Mouse (Mus musculus) C2C12 (cell line): ENCODE data around the gene C8a. TPM values are rescaled to one million over a fixed set of nuclear protein-coding genes. Genes with fewer than 3 reads are reported as not detected.

Source experiments
- H3K27me3 ChIP-seq: one replicate; pipeline ENCODE4 v1.6.1; 2011; ENCODE audit not compliant: control insufficient read depth, insufficient read depth, insufficient read length
- H3K36me3 ChIP-seq: one replicate; pipeline ENCODE4 v1.6.1; 2011; ENCODE audit not compliant: control insufficient read depth, insufficient read depth
- H3K4me3 ChIP-seq: one replicate; pipeline ENCODE4 v1.5.1; 2011; ENCODE audit warnings: mild to moderate bottlenecking, control low read depth; ENCODE audit not compliant: poor library complexity, insufficient read depth, severe bottlenecking
- H3K79me2 ChIP-seq: one replicate; pipeline ENCODE4 v1.6.1; 2011; ENCODE audit not compliant: control insufficient read depth, insufficient read depth
- H3K79me3 ChIP-seq: one replicate; pipeline ENCODE4 v1.6.1; 2011; ENCODE audit warnings: low read depth, control low read depth
- H3ac ChIP-seq: one replicate; pipeline ENCODE3; 2011; ENCODE audit warnings: low read depth; ENCODE audit not compliant: control insufficient read depth, insufficient read length
- CEBPB ChIP-seq: IDR thresholded peaks from one replicate; pipeline ENCODE4 v1.6.1; 2011; ENCODE audit warnings: low read depth, mild to moderate bottlenecking, control low read depth, moderate library complexity
- CTCF ChIP-seq: IDR thresholded peaks from one replicate; pipeline ENCODE4 v1.5.1; 2011; ENCODE audit not compliant: control insufficient read depth, insufficient read depth, insufficient read length
- FOSL1 ChIP-seq: IDR thresholded peaks from one replicate; pipeline ENCODE4 v1.8.0; 2011; ENCODE audit warnings: mild to moderate bottlenecking, low read length; ENCODE audit not compliant: poor library complexity, insufficient read depth, severe bottlenecking
- MAX ChIP-seq: IDR thresholded peaks from one replicate; pipeline ENCODE4 v1.6.1; 2011; ENCODE audit warnings: mild to moderate bottlenecking, control low read depth
- MYOD1 ChIP-seq: IDR thresholded peaks from one replicate; pipeline ENCODE4 v1.6.1; 2011; ENCODE audit warnings: low read depth; ENCODE audit not compliant: control insufficient read depth, insufficient read length
- MYOG ChIP-seq: IDR thresholded peaks from one replicate; pipeline ENCODE4 v1.6.1; 2011; ENCODE audit not compliant: control insufficient read depth, insufficient read length; ENCODE audit errors: extremely low read depth
- USF1 ChIP-seq: IDR thresholded peaks from one replicate; pipeline ENCODE4 v1.6.1; 2011; ENCODE audit warnings: low read depth, mild to moderate bottlenecking, control low read depth, moderate library complexity
- long read RNA-seq, 2 experiments: library from polyadenylated mRNA; unstranded; transcript quantifications; one replicate each; pipeline ENCODE4 v2.0.0; 2019 to 2020
- polyA plus RNA-seq: library from polyadenylated mRNA; unstranded; fragments of >200 nt; fragmentation: generic; extraction: Trizol; gene quantifications from one replicate; pipeline ENCODE4 v1.2.1, GENCODE M21; 2012; ENCODE audit warnings: missing spikeins

Gene C8a
- not detected for polyA plus RNA-seq
- long read RNA-seq, experiment 1: 0 reads
- long read RNA-seq, experiment 2: 0 reads

GRCm38 (mm10) chr4:104876323-104876722 lies at the start of gene C8a:
C8a (minus strand) TSS chr4:104876398.
- Histone ChIP-seq H3ac (no peak within 1 kb of the TSS), H3K79me3 (no peaks in the 10 kb centered on the region), H3K27me3 (no peaks in the 10 kb centered on the region), H3K4me3 (no peak within 1 kb of the TSS), H3K79me2 (no peaks in the 10 kb centered on the region), H3K36me3 (no peaks in the 10 kb centered on the region)
- TF ChIP-seq MYOD1 (no peak), FOSL1 (no peak)

DNA sequence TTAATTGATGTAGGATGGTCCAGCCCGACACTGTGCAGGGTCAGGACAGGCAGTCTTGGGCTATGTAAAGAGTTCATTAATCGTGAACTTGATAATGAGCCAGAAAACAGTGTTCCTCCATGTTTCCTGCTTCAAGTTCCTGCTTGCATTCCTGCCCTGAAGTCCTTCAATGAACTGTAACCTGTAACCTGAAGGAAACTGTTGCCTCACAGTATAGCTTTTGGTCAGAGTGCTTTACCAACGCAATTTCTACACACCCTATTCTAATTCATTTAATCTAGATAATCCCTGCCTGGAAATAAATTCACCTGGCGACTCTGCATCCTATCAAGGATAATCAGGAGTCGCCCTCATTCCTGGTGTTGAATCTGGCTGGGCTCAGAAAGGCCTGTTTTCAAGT lies 49.2 kb upstream of the C8a start:
- TF ChIP-seq CTCF: no peak
- no peak for TF ChIP-seq MYOD1
- TF ChIP-seq CEBPB: no peak
- no peak for TF ChIP-seq USF1
- TF ChIP-seq FOSL1: no peak
- no peak for TF ChIP-seq MAX
- no peak for TF ChIP-seq MYOG
- Histone ChIP-seq H3K79me2 (no peaks in the 10 kb centered on the region), H3K79me3 (no peaks in the 10 kb centered on the region), H3K36me3 (no peaks in the 10 kb centered on the region), H3K4me3 (no peak overlapping the region), H3K27me3 (no peaks in the 10 kb centered on the region), H3ac (no peak overlapping the region)

- Histone ChIP-seq H3ac (no peak overlapping the region), H3K27me3 (no peaks in the 10 kb centered on the region)
- TF ChIP-seq USF1 (no peak), MAX (no peak), CTCF (no peak), MYOD1 (no peak)
These were observed 41.8 kb upstream of the C8a start for GRCm38 (mm10) chr4:104918017-104918416.

DNA sequence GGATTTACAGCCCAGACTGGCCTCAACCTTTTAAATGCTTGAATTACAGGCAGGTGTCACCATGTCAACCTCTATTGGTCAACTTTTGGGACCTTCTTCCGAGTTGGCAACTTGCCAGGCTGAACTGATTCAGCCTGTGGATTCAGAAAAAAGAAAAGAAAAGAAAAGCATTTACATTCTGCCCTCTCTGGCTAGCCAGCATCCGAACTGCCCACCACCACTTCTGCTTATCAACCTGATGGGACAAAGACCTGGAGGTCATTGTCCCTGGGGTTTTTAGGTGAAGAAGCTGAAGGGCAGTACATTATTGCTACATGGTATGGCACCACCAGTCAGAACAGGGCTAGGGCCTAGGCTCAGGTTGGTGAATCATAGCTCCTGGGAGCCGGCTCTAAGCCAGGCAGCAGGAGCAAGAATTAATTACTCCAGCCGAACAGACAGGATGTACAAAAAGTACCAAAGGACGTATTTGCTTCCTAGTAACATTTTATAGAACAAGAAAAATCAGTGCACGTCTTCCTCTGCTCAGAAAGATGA lies 38.6 kb upstream of the C8a start:
- no peaks in the 10 kb centered on the region for H3K79me3 ChIP-seq
- H3K27me3 ChIP-seq: no peaks in the 10 kb centered on the region
- no peak overlapping the region for H3K4me3 ChIP-seq
- TF ChIP-seq FOSL1 (no peak), USF1 (no peak), MYOG (no peak), MAX (no peak), CTCF (no peak), MYOD1 (no peak), CEBPB (no peak)
- H3K36me3 ChIP-seq: no peaks in the 10 kb centered on the region
- no peaks in the 10 kb centered on the region for H3K79me2 ChIP-seq
- no peak overlapping the region for H3ac ChIP-seq

More at GRCm38 (mm10) chr4:104918017-104918416, 41.8 kb upstream of the C8a start:
- no peaks in the 10 kb centered on the region for H3K79me2 ChIP-seq
- H3K4me3 ChIP-seq: no peak overlapping the region
- no peaks in the 10 kb centered on the region for H3K79me3 ChIP-seq
- H3K36me3 ChIP-seq: no peaks in the 10 kb centered on the region

GRCm38 (mm10) chr4:104913291-104914129 lies 37.3 kb upstream of the C8a start, which contains the start of gene Fyb2:
Fyb2 (plus strand) TSS chr4:104913456.
- H3K79me2 ChIP-seq: no peaks in the 10 kb centered on the region
- no peak within 1 kb of the TSS for H3ac ChIP-seq
- H3K36me3 ChIP-seq: no peaks in the 10 kb centered on the region
- TF ChIP-seq MYOG: no peak
- TF ChIP-seq FOSL1: no peak
- no peak for TF ChIP-seq CTCF
- no peak for TF ChIP-seq MYOD1
- TF ChIP-seq USF1: no peak
- TF ChIP-seq CEBPB: no peak
- TF ChIP-seq MAX: no peak
- no peak within 1 kb of the TSS for H3K4me3 ChIP-seq
- no peaks in the 10 kb centered on the region for H3K27me3 ChIP-seq
- no peaks in the 10 kb centered on the region for H3K79me3 ChIP-seq

- H3K36me3 ChIP-seq: no peaks in the 10 kb centered on the region
- no peak overlapping the region for H3ac ChIP-seq
- H3K4me3 ChIP-seq: no peak overlapping the region
- H3K79me2 ChIP-seq: no peaks in the 10 kb centered on the region
- no peaks in the 10 kb centered on the region for H3K27me3 ChIP-seq
- no peak for TF ChIP-seq CEBPB
- TF ChIP-seq MYOD1: no peak
- no peak for TF ChIP-seq MYOG
- TF ChIP-seq FOSL1: no peak
- peak; percentile 66 for TF ChIP-seq CTCF
- TF ChIP-seq MAX: no peak
- no peaks in the 10 kb centered on the region for H3K79me3 ChIP-seq
These were observed 35.5 kb upstream of the C8a start for GRCm38 (mm10) chr4:104911685-104912084.
